Mouse (Mus musculus): ENCODE data around the gene Tsga10ip. TPM values are rescaled to one million over a fixed set of nuclear protein-coding genes. Genes with fewer than 3 reads are reported as not detected.

The Tsga10ip gene
- polyA plus RNA-seq (2014; fragmentation: Nextera tagmentation; extraction: Ambion mirVana): 0.87 and 1.7 TPM in 2 replicates

DNA sequence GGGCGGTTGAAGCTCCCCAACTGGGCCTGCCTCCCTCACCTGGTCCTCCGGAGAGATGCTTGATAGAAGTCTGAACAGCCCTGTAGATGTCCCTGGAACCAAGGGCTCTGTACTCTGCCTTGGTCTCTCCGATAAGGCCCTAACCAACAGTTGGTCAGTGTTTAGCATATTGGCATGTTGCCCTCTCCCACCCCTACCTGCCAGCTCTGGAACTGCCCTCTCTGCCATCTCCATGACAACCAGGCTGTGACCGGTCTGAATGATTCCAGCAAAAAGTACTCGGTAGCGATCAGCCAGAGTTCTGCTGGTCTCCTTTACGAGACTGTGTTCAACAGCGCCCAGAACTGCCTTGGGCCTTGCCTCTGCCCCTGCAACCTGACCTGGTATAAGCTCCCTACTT lies at the start of gene Tsga10ip:
Gene Tsga10ip (minus strand): TSS at position 234 of the 400 bp plus-strand sequence.
- Histone ChIP-seq H3K36me3 (ENCODE audit: control insufficient read depth, insufficient read depth, low read length) (no peaks in the 10 kb centered on the region), H3K27ac (ENCODE audit: low read depth, low read length) (no peak within 1 kb of the TSS), H3K4me1 (ENCODE audit: control insufficient read depth, insufficient read depth, low read length) (no peaks in the 10 kb centered on the region), H3K27me3 (ENCODE audit: control insufficient read depth, insufficient read depth, low read length) (no peaks in the 10 kb centered on the region), H3K4me3 (ENCODE audit: low read depth, low read length) (no peak within 1 kb of the TSS), H3K9me3 (replicated peaks; ENCODE audit: control insufficient read depth, low read length) (no peaks in the 10 kb centered on the region), H3K9ac (ENCODE audit: low read depth, low read length) (no peak within 1 kb of the TSS), H3K4me2 (no peak within 1 kb of the TSS)
- 80% methylated on average over 8 of the region's 8 CpGs for WGBS (ENCODE audit: insufficient replicate concordance)
- no peak for ATAC-seq (replicated peaks; ENCODE audit: insufficient number of reproducible peaks, low FRiP score, low TSS enrichment)

- H3K27ac ChIP-seq (ENCODE audit: low read depth, low read length): no peak overlapping the region
- H3K9me3 ChIP-seq (replicated peaks; ENCODE audit: control insufficient read depth, low read length): no peaks in the 10 kb centered on the region
- 70% methylated on average over 6 of the region's 6 CpGs for WGBS (ENCODE audit: insufficient replicate concordance)
- peaks cover 36% of the 10 kb centered on the region for H3K4me1 ChIP-seq (ENCODE audit: control insufficient read depth, insufficient read depth, low read length)
- no peak overlapping the region for H3K4me2 ChIP-seq
- peaks cover 35% of the 10 kb centered on the region for H3K27me3 ChIP-seq (ENCODE audit: control insufficient read depth, insufficient read depth, low read length)
- no peak overlapping the region for H3K9ac ChIP-seq (ENCODE audit: low read depth, low read length)
- no peak overlapping the region for H3K4me3 ChIP-seq (ENCODE audit: low read depth, low read length)
- ATAC-seq (replicated peaks; ENCODE audit: insufficient number of reproducible peaks, low FRiP score, low TSS enrichment): no peak
- no peaks in the 10 kb centered on the region for H3K36me3 ChIP-seq (ENCODE audit: control insufficient read depth, insufficient read depth, low read length)
These were observed 49.4 kb upstream of the Tsga10ip start for GRCm38 (mm10) chr19:5451766-5452165.

DNA sequence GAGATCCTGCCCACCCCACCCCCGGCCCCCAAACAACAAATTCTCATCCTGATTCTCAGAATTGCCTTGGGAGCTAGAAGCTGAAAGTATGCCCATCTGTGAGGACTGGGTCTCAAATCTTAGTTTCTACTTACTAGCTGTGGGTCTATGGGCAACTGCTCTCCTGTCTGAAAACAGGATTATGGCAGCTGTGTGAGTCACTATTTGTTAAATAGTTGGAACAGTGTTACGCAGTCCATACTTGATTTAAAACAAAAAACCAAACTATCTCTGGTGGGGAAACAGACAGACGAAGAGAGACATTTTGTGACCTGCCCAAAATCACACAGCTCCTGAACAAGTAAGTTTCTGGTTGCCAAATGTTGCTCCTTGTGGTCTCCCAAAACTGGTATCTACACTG lies 47.3 kb upstream of the Tsga10ip start:
- peaks cover 48% of the 10 kb centered on the region for H3K27me3 ChIP-seq (ENCODE audit: control insufficient read depth, insufficient read depth, low read length)
- WGBS (ENCODE audit: insufficient replicate concordance): 77% methylated on average over 3 of the region's 3 CpGs
- no peak overlapping the region for H3K4me2 ChIP-seq
- no peaks in the 10 kb centered on the region for H3K9me3 ChIP-seq (replicated peaks; ENCODE audit: control insufficient read depth, low read length)
- H3K9ac ChIP-seq (ENCODE audit: low read depth, low read length): no peak overlapping the region
- ATAC-seq (replicated peaks; ENCODE audit: insufficient number of reproducible peaks, low FRiP score, low TSS enrichment): no peak
- no peak overlapping the region for H3K27ac ChIP-seq (ENCODE audit: low read depth, low read length)
- H3K36me3 ChIP-seq (ENCODE audit: control insufficient read depth, insufficient read depth, low read length): no peaks in the 10 kb centered on the region
- H3K4me1 ChIP-seq (ENCODE audit: control insufficient read depth, insufficient read depth, low read length): peaks cover 21% of the 10 kb centered on the region
- no peak overlapping the region for H3K4me3 ChIP-seq (ENCODE audit: low read depth, low read length)

DNA sequence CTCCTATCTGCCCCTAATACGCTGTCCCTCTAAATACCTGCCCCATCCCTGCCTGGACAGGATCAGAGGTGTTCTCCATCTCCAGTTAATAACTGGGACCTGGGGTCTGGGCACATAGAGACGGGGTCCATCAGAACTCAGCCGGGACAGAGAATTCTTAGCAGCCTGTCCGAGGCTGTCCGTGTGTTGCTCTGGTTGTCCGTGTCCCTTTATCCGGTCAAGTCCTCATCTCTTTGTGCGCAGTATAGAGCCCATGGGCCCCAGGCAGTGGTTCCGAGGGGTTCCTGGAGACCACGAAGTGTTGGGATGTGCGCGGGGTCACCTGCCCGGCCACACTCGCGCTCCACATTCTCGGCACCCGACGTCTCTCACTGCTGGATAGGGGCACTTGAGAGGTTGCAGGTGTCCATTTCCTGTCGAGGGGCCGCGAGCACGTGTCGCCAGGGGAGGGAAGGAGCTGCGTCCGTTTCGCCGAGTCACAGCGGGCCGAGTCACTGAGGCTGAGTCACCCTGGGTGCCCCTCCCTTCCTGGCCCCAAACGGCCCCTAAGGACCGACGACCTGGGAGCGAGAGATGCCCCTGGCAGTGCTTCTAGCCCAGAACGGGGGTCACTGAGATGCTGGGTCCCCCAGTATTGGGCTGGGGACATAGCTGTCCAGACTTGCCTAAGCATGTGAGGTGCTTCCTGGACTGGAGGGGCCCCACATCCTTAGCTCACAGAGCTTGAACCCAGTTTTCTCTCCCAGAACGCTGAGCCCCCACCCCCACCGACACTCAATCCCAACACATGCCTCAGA lies 46.2 kb upstream of the Tsga10ip start:
- Histone ChIP-seq H3K27me3 (ENCODE audit: control insufficient read depth, insufficient read depth, low read length) (peaks cover 53% of the 10 kb centered on the region), H3K27ac (ENCODE audit: low read depth, low read length) (no peak overlapping the region), H3K9ac (ENCODE audit: low read depth, low read length) (peak overlapping the region; percentile 50; the same call in 1 of the 2 replicates), H3K4me1 (ENCODE audit: control insufficient read depth, insufficient read depth, low read length) (peaks cover 21% of the 10 kb centered on the region), H3K4me3 (ENCODE audit: low read depth, low read length) (peak overlapping the region; percentile 57), H3K9me3 (replicated peaks; ENCODE audit: control insufficient read depth, low read length) (no peaks in the 10 kb centered on the region), H3K36me3 (ENCODE audit: control insufficient read depth, insufficient read depth, low read length) (no peaks in the 10 kb centered on the region), H3K4me2 (peak overlapping the region; percentile 92)
- peak; percentile 53; the same call in 1 of the 2 replicates for ATAC-seq (replicated peaks; ENCODE audit: insufficient number of reproducible peaks, low FRiP score, low TSS enrichment)
- WGBS (ENCODE audit: insufficient replicate concordance): 7% methylated on average over 30 of the region's 36 CpGs

- Histone ChIP-seq H3K36me3 (ENCODE audit: control insufficient read depth, insufficient read depth, low read length) (no peaks in the 10 kb centered on the region), H3K4me2 (peak within 1 kb of the TSS; percentile 92), H3K27ac (ENCODE audit: low read depth, low read length) (no peak within 1 kb of the TSS), H3K4me3 (ENCODE audit: low read depth, low read length) (peak within 1 kb of the TSS; percentile 57), H3K9me3 (replicated peaks; ENCODE audit: control insufficient read depth, low read length) (no peaks in the 10 kb centered on the region), H3K27me3 (ENCODE audit: control insufficient read depth, insufficient read depth, low read length) (peaks cover 53% of the 10 kb centered on the region), H3K4me1 (ENCODE audit: control insufficient read depth, insufficient read depth, low read length) (peaks cover 21% of the 10 kb centered on the region), H3K9ac (ENCODE audit: low read depth, low read length) (peak within 1 kb of the TSS; percentile 50)
- 1% methylated on average over 66 of the region's 70 CpGs for WGBS (ENCODE audit: insufficient replicate concordance)
- peak; percentile 53; the same call in 1 of the 2 replicates for ATAC-seq (replicated peaks; ENCODE audit: insufficient number of reproducible peaks, low FRiP score, low TSS enrichment)
These were observed 45.4 kb upstream of the Tsga10ip start, which contains the start of gene Fosl1 for GRCm38 (mm10) chr19:5447515-5448353. Gene Fosl1, plus strand, starts transcription at chr19:5447547.

DNA sequence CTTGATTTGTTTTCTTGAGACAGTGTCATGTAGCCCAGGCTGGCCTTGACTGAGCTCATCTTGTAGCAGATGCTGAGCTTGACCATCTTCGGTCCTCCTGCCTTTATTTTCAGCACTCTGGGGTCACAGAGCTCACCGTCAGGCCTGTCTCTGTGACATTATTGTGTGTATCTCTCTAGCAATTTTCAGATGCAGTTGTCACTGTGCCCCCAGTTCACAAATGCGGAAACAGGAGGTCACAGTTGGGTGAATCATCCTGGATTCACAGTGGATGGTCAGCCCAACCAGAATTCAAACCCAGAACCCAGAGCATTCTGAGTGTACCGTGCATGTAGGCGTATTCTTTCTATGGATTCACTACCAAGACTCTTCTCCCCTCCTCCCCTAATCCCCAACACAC lies 43.4 kb upstream of the Tsga10ip start:
- H3K9me3 ChIP-seq (replicated peaks; ENCODE audit: control insufficient read depth, low read length): no peaks in the 10 kb centered on the region
- peaks cover 21% of the 10 kb centered on the region for H3K4me1 ChIP-seq (ENCODE audit: control insufficient read depth, insufficient read depth, low read length)
- H3K27ac ChIP-seq (ENCODE audit: low read depth, low read length): no peak overlapping the region
- H3K9ac ChIP-seq (ENCODE audit: low read depth, low read length): no peak overlapping the region
- no peak overlapping the region for H3K4me3 ChIP-seq (ENCODE audit: low read depth, low read length)
- H3K27me3 ChIP-seq (ENCODE audit: control insufficient read depth, insufficient read depth, low read length): peaks cover 53% of the 10 kb centered on the region
- no peaks in the 10 kb centered on the region for H3K36me3 ChIP-seq (ENCODE audit: control insufficient read depth, insufficient read depth, low read length)
- ATAC-seq (replicated peaks; ENCODE audit: insufficient number of reproducible peaks, low FRiP score, low TSS enrichment): no peak
- WGBS (ENCODE audit: insufficient replicate concordance): 85% methylated on average over 5 of the region's 5 CpGs
- H3K4me2 ChIP-seq: no peak overlapping the region

DNA sequence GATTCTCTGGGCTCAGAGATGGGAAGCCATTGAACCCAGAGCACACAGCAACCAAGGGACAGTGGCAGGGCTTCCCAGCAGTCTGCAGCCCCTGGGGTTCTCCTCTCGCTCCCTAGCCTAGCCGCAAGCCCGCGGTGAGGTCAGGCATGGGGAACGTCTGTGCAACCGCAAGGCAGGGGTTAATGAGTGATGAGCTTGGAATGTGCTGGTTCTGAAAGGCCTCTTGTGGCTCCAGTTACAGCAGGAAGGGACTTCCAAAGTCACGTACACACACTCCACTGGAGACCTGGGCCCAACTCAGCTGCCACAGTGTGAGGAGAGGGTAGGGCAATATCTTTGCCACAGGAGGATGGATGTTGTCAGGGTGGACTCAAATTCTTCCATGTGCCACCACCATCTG lies 42.6 kb upstream of the Tsga10ip start:
- Histone ChIP-seq H3K4me3 (ENCODE audit: low read depth, low read length) (no peak overlapping the region), H3K9me3 (replicated peaks; ENCODE audit: control insufficient read depth, low read length) (peaks cover 4% of the 10 kb centered on the region), H3K27ac (ENCODE audit: low read depth, low read length) (no peak overlapping the region), H3K4me1 (ENCODE audit: control insufficient read depth, insufficient read depth, low read length) (peaks cover 19% of the 10 kb centered on the region), H3K36me3 (ENCODE audit: control insufficient read depth, insufficient read depth, low read length) (no peaks in the 10 kb centered on the region), H3K9ac (ENCODE audit: low read depth, low read length) (no peak overlapping the region), H3K4me2 (no peak overlapping the region), H3K27me3 (ENCODE audit: control insufficient read depth, insufficient read depth, low read length) (peaks cover 48% of the 10 kb centered on the region)
- no peak for ATAC-seq (replicated peaks; ENCODE audit: insufficient number of reproducible peaks, low FRiP score, low TSS enrichment)
- WGBS (ENCODE audit: insufficient replicate concordance): 27% methylated on average over 7 of the region's 7 CpGs

DNA sequence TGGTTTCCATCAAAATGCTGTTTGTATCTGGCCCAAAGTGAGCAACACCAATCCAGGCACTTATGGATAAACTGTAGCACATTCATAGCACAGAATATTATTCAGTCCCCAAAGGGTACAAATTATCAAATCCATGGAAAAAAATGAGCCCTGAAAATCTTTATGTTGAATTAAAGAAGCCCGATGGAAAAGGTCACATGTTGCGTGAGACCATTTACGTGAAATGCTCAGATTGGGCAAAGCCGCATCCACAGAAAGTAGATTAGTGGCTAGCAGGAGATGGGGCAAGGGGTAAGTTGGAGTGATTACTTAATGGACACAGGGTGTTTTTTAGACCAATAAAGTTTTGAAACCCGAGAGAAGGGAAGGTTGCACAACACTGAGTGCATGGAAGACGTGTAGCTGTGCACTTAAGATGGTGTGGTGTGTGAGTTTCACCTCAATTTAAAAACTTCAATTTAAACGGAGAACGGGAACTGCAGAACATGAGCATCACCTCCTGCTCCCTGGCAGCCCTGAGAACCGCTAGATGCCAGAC lies 42.1 kb upstream of the Tsga10ip start:
- Histone ChIP-seq H3K27ac (ENCODE audit: low read depth, low read length) (no peak overlapping the region), H3K4me2 (no peak overlapping the region), H3K36me3 (ENCODE audit: control insufficient read depth, insufficient read depth, low read length) (no peaks in the 10 kb centered on the region), H3K27me3 (ENCODE audit: control insufficient read depth, insufficient read depth, low read length) (peaks cover 45% of the 10 kb centered on the region), H3K9ac (ENCODE audit: low read depth, low read length) (no peak overlapping the region), H3K4me1 (ENCODE audit: control insufficient read depth, insufficient read depth, low read length) (peaks cover 19% of the 10 kb centered on the region), H3K9me3 (replicated peaks; ENCODE audit: control insufficient read depth, low read length) (peaks cover 4% of the 10 kb centered on the region), H3K4me3 (ENCODE audit: low read depth, low read length) (no peak overlapping the region)
- no peak for ATAC-seq (replicated peaks; ENCODE audit: insufficient number of reproducible peaks, low FRiP score, low TSS enrichment)
- WGBS (ENCODE audit: insufficient replicate concordance): 63% methylated on average over 9 of the region's 9 CpGs

All from heart, embryonic 11.5 days (tissue).